Mouse (Mus musculus): ENCODE results near the gene Prlr.

Prlr gene

DNA sequence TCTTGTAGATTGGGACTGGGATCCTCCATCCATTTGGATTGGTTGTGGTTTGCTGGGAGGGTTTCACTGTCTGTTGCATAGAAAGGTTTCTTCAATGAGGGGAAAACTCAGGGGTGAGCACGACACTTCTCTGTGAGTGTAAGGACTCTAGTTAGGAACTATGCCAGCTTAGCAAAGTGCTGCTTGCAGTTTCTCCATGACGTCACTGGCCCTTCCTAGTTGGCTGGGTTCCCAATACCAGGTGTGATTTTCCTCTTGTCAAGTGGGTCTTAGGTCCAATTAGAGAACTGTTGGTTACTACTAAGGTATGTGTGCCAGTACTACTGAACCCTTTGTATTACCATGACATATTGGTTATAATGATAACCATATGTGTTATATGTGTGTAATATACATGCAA is 51.6 kb downstream of the Prlr start:
- in situ Hi-C loops (cut with MboI, MseI) = no loop called here

DNA sequence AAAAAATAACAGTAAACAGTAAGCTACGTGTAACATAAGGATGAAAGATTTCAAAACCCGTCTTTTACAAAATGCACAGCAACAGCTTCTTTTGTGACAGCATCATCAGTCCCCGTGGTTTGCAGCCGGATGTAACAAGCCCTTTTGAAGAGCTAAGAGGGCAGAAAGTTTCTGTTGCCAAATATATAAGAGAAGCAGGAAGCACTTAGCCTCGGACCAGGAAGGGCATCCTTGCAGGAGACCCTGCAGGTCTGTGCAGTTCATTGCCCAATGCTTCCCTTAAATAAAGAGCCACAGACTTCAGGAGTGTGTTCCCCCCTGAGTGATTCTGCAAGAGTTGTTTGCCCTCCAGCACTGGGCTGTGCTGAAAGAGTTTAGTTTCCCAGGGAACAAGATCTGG is 58.9 kb downstream of the Prlr start:
- in situ Hi-C loops (cut with MboI, MseI) = no loop called here

DNA sequence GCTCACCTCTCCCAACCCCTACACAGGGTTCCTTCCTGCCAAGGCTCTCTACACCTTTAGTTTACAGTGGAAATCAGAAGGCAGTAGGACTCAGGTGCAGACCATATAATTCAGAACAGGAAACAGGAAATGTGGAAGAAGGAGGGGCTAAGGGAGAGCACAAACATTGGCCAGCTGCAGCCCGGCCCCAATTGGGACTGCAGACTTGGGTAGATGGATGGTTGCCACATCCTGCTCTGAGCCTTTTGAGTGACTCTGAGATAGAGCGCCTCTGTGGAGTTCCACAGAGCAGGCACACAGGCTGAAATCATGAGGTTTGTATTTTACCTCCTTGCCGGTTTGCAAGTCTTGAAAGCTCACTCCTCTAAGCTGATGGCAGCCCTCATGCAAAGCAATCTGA is 59.8 kb downstream of the Prlr start:
- in situ Hi-C loops (cut with MboI, MseI) = no loop called here

DNA sequence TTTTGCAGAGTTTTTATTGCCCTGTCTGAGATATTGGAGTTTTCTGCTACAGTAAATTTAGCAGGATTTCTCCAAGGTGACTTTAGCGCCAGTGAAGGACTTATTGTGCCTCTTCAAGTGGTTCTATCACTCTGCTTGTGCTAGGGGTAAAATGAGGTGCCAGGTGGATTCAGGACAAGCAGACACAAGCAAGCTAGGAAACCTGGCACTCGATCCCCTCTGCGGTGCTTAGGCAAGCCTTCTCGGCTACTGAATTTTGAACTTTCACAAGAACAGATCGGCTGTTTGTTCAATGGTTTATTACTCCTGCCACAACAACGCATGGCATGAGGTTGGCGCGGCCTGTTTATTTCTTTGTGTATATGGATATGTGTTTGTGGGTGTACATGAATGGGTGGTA is 61.4 kb downstream of the Prlr start:
- in situ Hi-C loops (cut with MboI, MseI) = no loop called here

DNA sequence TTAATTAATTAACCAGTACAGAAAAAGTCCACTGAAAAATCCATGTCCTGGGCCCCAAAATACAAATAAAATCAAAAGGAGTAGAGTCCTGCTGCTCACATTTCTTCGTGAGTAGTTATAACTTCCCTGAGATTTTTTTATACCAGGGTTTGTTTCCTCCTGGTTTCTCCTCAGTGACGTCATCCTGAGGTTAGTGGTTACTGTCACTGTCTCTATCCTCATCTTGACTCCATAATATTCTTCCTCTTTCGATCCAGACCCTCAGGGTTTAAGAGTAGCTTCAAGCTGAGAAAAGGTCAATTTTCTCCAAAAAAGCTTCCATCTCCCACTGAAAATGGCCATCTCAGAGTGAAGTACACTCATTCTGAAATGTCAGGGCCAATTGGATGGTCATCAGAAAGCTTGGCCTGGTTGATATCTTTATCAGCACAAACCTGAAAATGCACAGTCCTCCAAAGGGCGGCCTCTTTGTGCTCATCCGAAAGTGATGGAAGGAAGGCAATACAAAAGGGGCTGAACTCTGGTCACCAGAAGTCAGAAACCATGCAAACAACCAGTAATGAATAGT is 63.3 kb downstream of the Prlr start:
- in situ Hi-C loops (cut with MboI, MseI) = no loop called here

DNA sequence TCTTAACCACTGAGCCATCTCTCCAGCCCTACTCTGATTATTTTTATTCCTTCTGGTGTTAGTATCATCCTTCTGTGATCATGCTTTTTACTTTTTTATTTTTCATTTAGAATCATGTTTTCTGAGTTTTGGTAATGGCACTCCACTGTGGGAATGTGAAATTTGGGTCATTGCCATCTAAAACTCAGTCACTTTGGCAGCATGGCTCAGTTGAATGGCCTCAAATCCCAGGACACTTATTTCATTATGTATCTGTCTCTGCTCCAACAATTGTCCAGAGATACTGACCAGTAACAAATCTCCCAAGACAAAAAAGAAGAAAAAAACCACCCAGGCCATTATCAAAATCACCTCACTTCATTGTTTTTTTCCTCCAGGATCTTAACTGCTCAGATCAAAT is 65.2 kb downstream of the Prlr start:
- in situ Hi-C loops (cut with MboI, MseI) = no loop called here

DNA sequence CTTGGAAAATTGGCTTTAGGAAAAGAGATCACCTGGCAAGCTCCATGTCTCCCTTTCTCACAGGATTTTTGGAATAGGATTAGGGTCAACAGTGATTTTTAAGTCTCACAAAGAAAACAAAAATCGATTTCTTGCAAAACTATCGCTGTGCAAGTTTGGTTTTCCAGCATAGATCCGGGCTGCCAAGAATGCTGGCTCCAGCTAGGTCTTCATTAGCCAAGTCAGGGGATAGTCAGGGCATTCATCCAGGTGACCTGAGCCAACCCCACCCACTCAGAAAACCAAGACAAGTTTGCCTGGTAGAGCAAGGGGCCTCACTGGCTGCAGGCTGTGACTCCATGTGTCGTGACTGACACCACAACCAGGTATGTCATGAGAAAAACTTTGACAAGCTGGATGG is 72.2 kb downstream of the Prlr start:
- in situ Hi-C loops (cut with MboI, MseI) = no loop called here

DNA sequence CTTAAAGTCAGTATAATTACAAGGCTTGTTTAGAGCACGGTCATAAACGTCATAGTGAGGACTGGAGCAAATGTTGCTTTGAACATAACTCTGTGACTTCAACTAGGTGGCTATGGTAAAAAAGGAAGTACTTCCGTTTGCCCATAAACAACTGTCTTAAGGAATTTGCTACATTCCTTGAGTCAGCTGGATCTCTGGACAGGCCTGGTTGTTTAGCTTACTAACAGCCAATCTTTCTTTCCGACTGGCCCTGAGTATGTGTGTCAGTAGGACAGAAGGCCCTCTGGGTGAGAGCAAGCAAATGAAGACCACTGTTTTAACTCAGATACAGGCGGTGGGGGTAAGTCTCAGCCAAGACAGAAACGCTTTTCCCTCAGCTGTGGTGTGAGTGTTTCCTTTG is 73.7 kb downstream of the Prlr start:
- in situ Hi-C loops (cut with MboI, MseI) = no loop called here

DNA sequence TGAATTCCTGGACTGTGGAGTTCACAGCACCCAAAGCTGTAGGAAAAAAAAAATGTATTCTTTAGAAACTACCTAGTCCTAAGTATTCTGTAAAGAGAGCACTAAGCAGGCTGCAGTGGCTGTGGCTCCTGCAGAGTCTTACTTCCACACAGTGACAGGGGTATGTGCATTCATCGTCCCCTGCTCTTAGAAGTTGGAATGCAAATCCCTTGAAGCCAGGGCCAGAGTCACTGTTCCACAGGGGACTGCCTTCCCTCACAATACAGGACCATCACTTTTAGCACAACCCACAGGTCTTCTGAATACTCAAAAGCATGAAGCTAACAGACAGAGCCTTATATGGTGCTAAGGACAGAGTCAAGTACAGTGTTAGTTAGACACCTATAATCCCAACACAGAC is 75.5 kb downstream of the Prlr start:
- in situ Hi-C loops (cut with MboI, MseI) = no loop called here

DNA sequence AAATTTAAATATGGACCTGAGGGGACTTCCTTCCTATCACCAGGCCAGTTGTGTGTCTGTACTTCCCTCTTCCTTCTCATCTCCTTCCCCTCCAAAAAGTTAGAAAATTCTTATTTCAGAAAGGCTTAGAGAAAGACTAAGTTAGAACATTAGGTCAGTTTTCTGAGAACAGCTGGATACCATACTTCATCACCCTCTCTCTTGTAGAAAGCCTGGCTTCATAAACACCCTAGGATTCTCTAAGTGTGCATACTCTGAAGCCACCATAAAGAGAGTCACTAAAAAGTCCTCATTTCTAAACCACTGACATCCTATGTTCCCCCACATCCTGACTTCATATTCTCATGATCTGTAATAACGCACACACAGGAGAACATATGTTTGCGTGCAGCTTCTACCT is 85.2 kb downstream of the Prlr start:
- in situ Hi-C loops (cut with MboI, MseI) = no loop called here

DNA sequence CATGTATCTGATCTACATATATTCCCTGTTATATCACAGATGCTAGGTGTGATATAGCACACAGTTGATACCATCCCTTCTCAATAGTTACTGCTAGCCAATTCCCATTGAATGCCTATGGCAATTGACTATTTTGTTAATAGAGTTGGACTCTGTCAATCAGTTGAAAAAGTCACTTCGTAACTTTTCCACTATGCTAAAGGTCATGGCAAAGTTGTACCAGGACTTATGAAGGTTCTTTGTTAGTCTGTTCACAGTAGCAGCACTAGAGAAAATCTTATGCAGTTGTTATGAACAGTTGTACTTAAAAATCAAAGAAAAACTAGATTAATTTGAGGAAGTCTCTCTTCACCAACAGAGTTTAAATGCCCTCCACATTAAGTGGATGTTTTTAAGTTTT is 85.6 kb downstream of the Prlr start:
- in situ Hi-C loops (cut with MboI, MseI) = no loop called here

DNA sequence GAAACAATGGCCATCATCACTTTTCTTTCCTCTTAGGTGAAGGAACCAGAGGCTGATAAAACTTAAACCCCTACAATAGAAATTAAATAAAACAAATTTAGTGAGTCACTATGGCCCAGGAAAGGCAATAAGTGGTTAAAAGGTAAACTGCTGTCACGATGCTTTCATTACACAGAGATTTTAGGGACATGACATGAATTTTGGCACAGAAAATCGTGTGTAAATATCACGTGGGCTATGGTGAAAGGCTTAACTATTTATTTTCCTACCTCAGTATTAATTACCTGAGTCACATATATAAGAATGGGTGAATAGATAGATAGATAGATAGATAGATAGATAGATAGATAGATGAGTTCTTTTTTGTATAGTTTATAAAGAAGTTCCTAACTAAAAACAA is 86.4 kb downstream of the Prlr start:
- in situ Hi-C loops (cut with MboI, MseI) = no loop called here

DNA sequence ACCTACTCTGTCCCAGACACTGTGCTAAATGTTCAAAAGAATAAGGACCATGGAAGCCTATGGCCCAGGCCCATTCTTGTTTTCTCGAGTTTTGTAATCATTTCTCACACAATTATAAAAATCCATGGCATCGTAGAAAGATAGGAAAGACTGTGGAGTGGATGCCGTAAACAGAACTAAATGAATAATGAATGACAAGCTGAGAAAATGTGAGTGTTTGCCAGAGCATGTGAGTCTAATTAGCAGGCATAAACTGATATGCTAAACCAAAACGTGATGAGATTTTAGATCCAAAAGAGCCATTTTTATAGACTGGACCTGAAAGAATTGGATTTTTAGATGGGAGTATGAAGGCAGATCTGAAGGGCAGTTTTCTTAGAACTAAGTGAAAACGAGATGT is 87.8 kb downstream of the Prlr start:
- in situ Hi-C loops (cut with MboI, MseI) = no loop called here

DNA sequence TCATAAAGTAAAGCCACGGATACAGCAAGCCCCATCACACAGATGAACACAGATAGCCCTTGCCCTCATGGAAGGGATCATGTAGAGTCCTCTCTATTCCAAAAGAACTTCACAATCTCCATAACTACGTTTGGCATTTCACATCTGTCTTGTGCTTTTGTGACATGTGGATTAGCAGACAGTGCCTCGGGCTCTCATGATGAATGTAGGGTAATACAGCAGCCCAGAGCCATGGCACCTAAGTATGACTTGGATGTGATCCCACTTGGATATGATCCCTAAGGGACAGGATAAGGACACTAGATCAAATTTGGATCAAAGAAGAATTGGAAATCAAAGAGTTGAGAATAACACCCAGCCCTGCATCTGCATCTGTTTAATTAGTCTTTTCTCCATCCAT is 90.2 kb downstream of the Prlr start:
- in situ Hi-C loops (cut with MboI, MseI) = no loop called here

DNA sequence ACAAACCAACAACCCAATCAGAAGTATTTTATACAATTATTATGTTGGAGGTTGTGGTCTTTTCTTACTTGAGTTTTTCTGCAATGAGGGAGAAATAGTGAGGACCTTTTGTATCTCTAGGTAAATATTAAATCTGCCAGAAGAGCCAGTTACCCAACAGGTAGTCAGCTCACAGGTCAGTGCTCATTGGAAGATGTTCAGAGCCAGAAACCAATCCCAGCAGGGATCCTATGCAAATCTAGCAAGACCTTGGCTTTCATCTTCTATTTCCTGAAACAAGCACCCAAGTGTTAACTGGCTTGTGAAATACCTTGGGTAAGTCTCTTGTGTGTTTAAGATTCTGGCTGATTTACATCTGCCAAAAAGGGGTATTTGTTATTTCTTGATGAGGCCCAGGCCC is 99.3 kb downstream of the Prlr start:
- in situ Hi-C loops (cut with MboI, MseI) = no loop called here

DNA sequence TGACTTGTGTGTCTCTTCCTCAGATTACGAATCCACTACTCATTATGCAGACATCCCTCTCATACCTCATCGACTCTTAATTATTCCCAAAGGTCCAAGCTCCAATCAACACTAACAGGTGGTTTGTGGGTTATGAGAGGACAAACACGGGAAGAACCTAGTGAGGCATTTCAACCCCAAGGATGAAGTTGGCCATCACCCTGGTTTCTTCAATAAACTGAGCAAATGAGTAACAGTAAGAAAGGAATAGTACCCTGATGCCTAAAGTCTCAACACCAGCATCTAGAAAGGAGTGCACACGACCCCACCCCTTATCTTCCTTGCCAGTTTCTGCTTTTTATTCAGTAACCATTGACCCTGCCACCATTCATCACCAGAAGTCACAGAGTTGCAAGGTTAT is 100.4 kb downstream of the Prlr start:
- in situ Hi-C loops (cut with MboI, MseI) = no loop called here

DNA sequence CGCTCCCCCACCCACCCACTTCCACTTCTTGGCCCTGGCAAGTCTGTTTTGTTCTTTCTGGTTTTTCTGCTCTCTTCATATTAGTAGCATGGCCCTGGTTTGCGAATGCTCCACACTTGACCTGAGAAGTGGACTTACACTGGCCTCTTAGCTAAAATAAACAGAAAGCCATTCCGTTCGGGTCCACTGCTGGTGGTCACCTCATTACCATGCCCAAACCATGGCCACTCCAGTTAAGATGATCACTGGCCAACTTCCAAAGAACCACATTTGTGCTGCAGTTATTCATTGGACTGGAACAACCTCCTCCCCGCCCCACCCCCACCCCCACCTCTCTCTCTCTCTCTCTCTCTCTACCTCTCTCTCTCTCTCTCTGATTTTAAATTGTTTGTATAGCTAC is 104.5 kb downstream of the Prlr start:
- in situ Hi-C loops (cut with MboI, MseI) = no loop called here

DNA sequence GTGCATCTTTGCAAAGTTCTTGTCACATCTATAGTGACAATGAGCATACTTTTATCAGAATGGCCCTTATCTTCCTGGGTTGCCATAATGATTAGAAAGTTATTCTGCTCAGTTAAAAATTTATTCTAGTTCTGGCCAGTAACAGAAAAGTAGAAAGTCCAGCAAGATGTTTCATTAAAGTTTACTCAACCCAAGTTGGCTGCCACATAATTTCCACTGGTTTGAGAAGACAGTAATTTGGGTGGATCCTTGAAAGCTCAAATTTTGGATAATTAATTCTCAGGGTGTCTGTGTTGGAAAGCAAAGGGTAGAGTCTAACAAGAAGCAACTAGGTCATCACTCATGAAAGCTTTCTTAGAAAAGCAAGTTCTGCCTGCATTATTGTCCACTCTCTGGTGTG is 106.6 kb downstream of the Prlr start:
- in situ Hi-C loops (cut with MboI, MseI) = no loop called here

DNA sequence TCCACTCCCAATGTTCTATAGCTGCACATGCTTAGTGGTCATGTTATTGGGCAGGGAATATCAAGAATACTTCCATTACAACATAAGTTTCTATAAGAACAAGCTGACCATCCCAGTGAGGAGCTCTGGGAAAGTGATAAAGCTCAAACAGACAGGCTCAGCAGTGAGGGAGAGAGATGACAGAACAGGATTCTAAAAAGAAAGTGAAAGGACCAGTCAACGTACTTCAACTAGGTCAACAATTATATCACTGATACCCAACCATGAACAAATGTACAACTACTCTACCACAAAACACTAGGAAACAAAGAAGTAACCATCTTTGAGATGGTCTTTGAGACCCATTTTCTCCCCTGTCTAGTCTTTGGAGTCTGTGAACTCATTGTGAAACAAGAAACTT is 119.5 kb downstream of the Prlr start:
- in situ Hi-C loops (cut with MboI, MseI) = no loop called here

DNA sequence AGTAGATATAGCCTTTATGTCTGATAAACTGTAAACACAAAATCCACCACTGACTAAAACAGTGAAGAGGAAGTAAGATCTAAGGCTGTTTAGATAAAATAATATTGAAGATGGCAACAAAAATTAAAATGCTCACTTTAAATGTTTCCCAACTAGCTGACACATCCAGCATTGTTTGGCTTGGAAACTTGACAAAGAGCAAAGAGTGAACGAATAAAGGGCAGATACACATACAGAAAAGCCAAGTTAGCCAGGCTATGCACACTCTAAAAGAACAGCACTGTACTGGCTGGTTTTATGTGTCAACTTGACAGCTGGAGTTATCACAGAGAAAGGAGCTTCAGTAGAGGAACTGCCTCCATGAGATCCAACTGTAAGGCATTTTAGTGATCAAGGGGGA is 121.0 kb downstream of the Prlr start:
- in situ Hi-C loops (cut with MboI, MseI) = no loop called here

DNA sequence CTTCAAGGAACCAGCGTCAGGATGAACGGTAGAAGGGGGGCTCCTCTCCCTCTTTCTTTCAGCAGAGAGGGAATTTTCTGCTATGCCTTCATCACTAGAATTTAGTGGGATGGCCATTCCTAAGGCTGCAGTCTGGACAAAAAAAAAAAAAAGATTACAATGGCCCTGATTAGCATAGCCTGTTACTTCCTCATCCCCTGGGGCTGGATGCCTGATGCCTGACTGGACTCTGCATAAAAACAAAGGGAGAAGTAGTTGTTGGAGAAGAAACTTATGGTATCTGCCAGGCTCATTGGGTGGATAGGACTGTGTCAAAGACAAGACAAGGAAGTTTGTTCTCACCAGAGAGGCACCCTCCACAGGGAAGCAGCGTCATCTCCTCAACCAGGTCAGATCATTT is 122.4 kb downstream of the Prlr start:
- in situ Hi-C loops (cut with MboI, MseI) = no loop called here

DNA sequence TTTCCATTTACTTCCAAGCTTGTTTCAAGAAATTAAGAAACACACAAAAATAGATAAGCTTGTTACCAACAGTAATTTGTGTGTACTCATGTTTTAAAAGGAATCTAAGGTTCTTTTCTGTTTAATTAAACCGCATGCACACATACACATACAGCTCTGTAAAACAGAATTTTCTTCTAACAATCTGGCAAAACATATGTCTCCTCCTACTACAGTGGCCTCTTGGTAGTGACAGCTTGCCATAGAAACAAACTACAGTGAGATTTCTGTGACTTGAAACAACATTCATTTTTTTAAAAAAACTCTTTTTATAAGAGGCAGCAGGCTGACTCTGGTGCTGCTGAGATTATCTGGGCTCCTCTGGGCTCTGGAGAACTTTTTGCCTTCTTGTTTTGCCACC is 129.4 kb downstream of the Prlr start:
- in situ Hi-C loops (cut with MboI, MseI) = loop anchor here (5.0 kb wide), 1 partner anchor 739 kb away; no protein-coding TSS in a partner anchor

DNA sequence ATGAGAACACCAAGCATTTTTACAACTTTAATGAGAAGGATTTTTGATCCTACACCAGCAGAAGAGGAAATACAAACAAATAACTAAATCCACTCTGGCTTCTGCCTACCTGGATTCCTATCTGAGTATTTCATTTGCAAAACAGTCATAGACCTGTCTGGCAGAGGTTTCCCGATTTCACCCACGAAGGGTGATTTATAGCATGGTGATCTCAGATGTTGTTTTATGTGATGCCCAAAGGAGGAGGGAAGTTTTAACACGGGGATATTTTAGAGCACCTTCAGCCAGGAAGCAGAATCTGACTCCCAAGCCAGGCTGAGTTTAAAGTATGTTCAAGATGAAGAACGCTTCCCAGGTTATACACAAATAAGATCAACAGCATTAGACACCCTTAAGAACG is 134.8 kb downstream of the Prlr start:
- in situ Hi-C loops (cut with MboI, MseI) = loop anchor here (10.0 kb wide), 1 partner anchor 857 kb away; no protein-coding TSS in a partner anchor
